Mouse (Mus musculus) E14TG2a.4 (cell line): Measurements from ENCODE around the gene Sik3.

Experiments used
- CTCF ChIP-seq: conservative IDR thresholded peaks from 2 replicates; pipeline ENCODE4 v1.5.1; 2014; ENCODE audit warnings: low read length
- NANOG ChIP-seq: IDR thresholded peaks from 2 replicates; pipeline ENCODE4 v1.6.1; 2014; ENCODE audit warnings: borderline replicate concordance, low read length, mixed read lengths

DNA sequence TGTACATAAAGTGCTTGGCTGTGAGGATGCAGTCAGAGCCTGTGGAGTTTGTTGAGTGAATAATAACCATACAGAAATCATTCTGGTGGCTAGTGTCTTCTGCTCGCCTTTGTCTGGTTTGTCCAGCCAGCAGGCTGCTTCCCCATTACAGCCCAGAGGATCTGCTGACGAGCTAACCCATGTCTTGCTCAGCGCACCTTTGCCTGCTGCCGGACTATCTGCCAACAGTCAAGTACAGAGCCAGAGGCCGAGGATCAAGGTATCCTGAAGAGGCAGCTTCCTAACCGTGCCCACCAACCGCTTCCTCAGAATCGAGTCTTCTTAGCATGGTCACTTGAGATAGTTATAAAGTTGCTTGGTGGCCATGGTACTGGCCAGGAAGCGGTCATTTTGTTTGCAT is 93.5 kb downstream of the Sik3 start:
- TF ChIP-seq CTCF (no peak), NANOG (no peak)
